Comparison of ENCODE assay signal across 29 mouse cellular contexts in the genomic region with DNA sequence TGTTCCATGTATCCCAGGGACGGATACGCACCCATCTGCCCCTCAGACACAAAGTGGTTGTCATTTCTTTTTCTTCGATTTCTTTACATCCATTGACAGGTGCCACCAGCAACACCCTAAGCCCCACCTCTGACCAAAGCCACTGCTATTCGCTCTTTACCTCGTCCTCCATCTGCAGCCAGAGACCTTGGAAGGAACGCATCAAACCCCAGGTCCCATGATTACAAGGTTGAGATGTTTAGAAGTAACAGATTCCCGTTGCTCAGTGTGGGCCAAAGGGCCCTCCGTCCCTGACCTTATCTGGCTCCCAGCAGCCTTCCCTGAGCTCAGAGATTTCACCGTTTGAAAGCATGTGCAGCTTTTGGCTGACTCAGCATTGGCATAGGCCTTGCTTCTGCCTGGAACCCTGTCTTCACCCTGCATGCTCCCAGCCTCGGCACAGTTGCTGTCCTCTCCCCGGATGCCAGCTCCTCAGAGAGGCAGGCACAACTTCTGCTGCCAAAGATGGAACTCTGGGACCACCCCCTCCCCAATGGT. TPM values are rescaled to one million over a fixed set of nuclear protein-coding genes. Genes with fewer than 3 reads are reported as not detected.
DNase-seq lines count a peak whose midpoint lies in the region; TF ChIP-seq lines count a peak whose summit lies in the region.
"Had no signal": no experiment of that assay in that cellular context is flagged by ENCODE, and none has a peak within 500 bp of the region (broad histone marks: within the 10 kb centered on the region; RNA-seq: fewer than 3 reads in every experiment).

No protein-coding gene starts in this region.

- TF ChIP-seq POLR2A in CH12.LX (IDR thresholded peaks at IDR 0.05; ENCODE audit: low read depth, low read length) (no peak), MEL (IDR thresholded peaks at IDR 0.05; ENCODE audit: control insufficient read depth in 1 of 2, insufficient read depth in 1 of 2, low read depth in 1 of 2, low read length in 2 of 2, poor library complexity in 1 of 2) (no peak)

- no peak for TF ChIP-seq CTCF in gastrocnemius, adult 2 months (IDR thresholded peaks at IDR 0.05)
- TF ChIP-seq CTCF in CH12.LX (conservative IDR thresholded peaks at IDR 0.05 in 1 of 2, IDR thresholded peaks at IDR 0.05 in 1 of 2; ENCODE audit: low read depth in 2 of 2, low read length in 2 of 2) (no peak), MEL (IDR thresholded peaks at IDR 0.05 in 2 of 3, conservative IDR thresholded peaks at IDR 0.05 in 1 of 3; ENCODE audit: control insufficient read depth in 1 of 3, insufficient read depth in 1 of 3, low read depth in 2 of 3, low read length in 3 of 3, poor library complexity in 1 of 3, severe bottlenecking in 1 of 3) (no peak)

- dilution Hi-C loops in CH12.LX (cut with MboI; ENCODE audit: extremely low pct_ligation_motif_present, extremely low pct_unique_long_range_greater_than_20kb, low sequenced_read_pairs), result no loop called here

- no peak overlapping the region for H3K27ac ChIP-seq in gastrocnemius, adult 2 months
- no peak overlapping the region for H3K27ac ChIP-seq in CH12.LX (ENCODE audit: insufficient read depth, low read depth)
- H3K27ac ChIP-seq in MEL (ENCODE audit: control insufficient read depth, low read depth, low read length), result no peak overlapping the region
- H3K27ac ChIP-seq: forebrain, embryonic 13.5 days; hindbrain, embryonic 10.5 days; hindbrain, embryonic 15.5 days; kidney, embryonic 15.5 days; limb, embryonic 10.5 days; limb, embryonic 15.5 days; liver, embryonic 14.5 days; neural tube, embryonic 13.5 days had no signal

- no peaks in the 10 kb centered on the region for H3K9me3 ChIP-seq in CH12.LX (replicated peaks; ENCODE audit: low read length)
- no peaks in the 10 kb centered on the region for H3K9me3 ChIP-seq in MEL (replicated peaks; ENCODE audit: insufficient read depth, low read length)
- H3K9me3 ChIP-seq: forebrain, embryonic 13.5 days; hindbrain, embryonic 10.5 days; hindbrain, embryonic 15.5 days; kidney, embryonic 15.5 days; limb, embryonic 10.5 days; limb, embryonic 15.5 days; neural tube, embryonic 13.5 days had no signal

- no peak for TF ChIP-seq RAD21 in CH12.LX (IDR thresholded peaks at IDR 0.05; ENCODE audit: low read depth, low read length)
- no peak for TF ChIP-seq RAD21 in MEL (IDR thresholded peaks at IDR 0.05; ENCODE audit: low read depth, low read length)

- H3K36me3 ChIP-seq in CH12.LX (replicated peaks in 1 of 2; ENCODE audit: control insufficient read depth in 1 of 2, insufficient read depth in 1 of 2, low read length in 1 of 2) (no peaks in the 10 kb centered on the region), MEL (ENCODE audit: control insufficient read depth in 1 of 2, insufficient read depth in 2 of 2, low read length in 2 of 2) (no peaks in the 10 kb centered on the region)
- H3K36me3 ChIP-seq: hindbrain, embryonic 10.5 days; hindbrain, embryonic 15.5 days; kidney, embryonic 15.5 days; limb, embryonic 10.5 days; limb, embryonic 15.5 days; neural tube, embryonic 13.5 days had no signal

- peak; percentile 42 for DNase-seq in gastrocnemius, adult 2 months
- DNase-seq in gastrocnemius, postnatal 25 days, result no peak
- no peak for DNase-seq in CH12.LX (ENCODE audit: extremely low read depth)
- DNase-seq in MEL (ENCODE audit: low read depth, low spot score), result no peak
- DNase-seq in adrenal gland, postnatal 25 days, result peak; percentile 39
- DNase-seq in liver, result no peak
- DNase-seq in layer of hippocampus, postnatal 14 days (ENCODE audit: low spot score in 2 of 2), result no peak
- DNase-seq in layer of hippocampus, adult 8-10 months (ENCODE audit: low spot score in 2 of 2), result no peak
- DNase-seq: cerebellum, adult 2 months; cerebellum, postnatal 14 days; gastrocnemius, postnatal 14 days; heart, adult 18-20 months; heart, postnatal 14 days; kidney, adult 11 months; kidney, postnatal 25 days; layer of hippocampus, postnatal 36 days; lung, adult 2 months; lung, postnatal 14 days; right cerebral cortex, postnatal 4 days; thymus, postnatal 14 days had no signal

- H3K4me1 ChIP-seq in CH12.LX (ENCODE audit: control insufficient read depth in 1 of 2, insufficient read depth in 2 of 2) (peaks cover 0 to 2% of the 10 kb centered on the region in 2 experiments; a peak in 1 of 4 replicates), MEL (ENCODE audit: control insufficient read depth in 1 of 2, insufficient read depth in 2 of 2, low read length in 2 of 2) (no peaks in the 10 kb centered on the region)

- no peak for TF ChIP-seq EP300 in CH12.LX (IDR thresholded peaks at IDR 0.05; ENCODE audit: low read length)
- no peak for TF ChIP-seq EP300 in MEL (IDR thresholded peaks at IDR 0.05; ENCODE audit: low read depth in 1 of 2, low read length in 2 of 2)

- intact Hi-C loops in gastrocnemius, adult 2 months (cut with DNase I), result loop anchor here (5.0 kb wide), 1 partner anchor 44 kb away; no protein-coding TSS in a partner anchor

- no peak overlapping the region for H3K4me3 ChIP-seq in gastrocnemius, adult 2 months
- H3K4me3 ChIP-seq in CH12.LX (replicated peaks in 1 of 3; ENCODE audit: low read depth in 2 of 3, low read length in 2 of 3, poor library complexity in 1 of 3), result no peak overlapping the region
- no peak overlapping the region for H3K4me3 ChIP-seq in MEL (ENCODE audit: control insufficient read depth in 1 of 2, insufficient read depth in 1 of 2, low read depth in 2 of 2, low read length in 2 of 2)
- H3K4me3 ChIP-seq: forebrain, embryonic 13.5 days; hindbrain, embryonic 10.5 days; hindbrain, embryonic 15.5 days; kidney, embryonic 15.5 days; limb, embryonic 10.5 days; limb, embryonic 15.5 days; neural tube, embryonic 13.5 days had no signal

- H3K27me3 ChIP-seq in CH12.LX (replicated peaks) (no peaks in the 10 kb centered on the region), MEL (ENCODE audit: control insufficient read depth in 1 of 2, insufficient read depth in 2 of 2, low read length in 2 of 2) (peaks cover 0 to 2% of the 10 kb centered on the region in 2 experiments; a peak in 1 of 4 replicates)
- H3K27me3 ChIP-seq: forebrain, embryonic 13.5 days; hindbrain, embryonic 15.5 days; kidney, embryonic 15.5 days; limb, embryonic 15.5 days; neural tube, embryonic 13.5 days had no signal

- H3K9ac ChIP-seq in CH12.LX (ENCODE audit: insufficient read depth, low read depth), result no peak overlapping the region
- H3K9ac ChIP-seq in MEL (ENCODE audit: control insufficient read depth, low read depth, low read length, poor library complexity, severe bottlenecking), result no peak overlapping the region
- H3K9ac ChIP-seq: forebrain, embryonic 13.5 days; hindbrain, embryonic 15.5 days; kidney, embryonic 15.5 days; limb, embryonic 15.5 days; liver, embryonic 14.5 days; neural tube, embryonic 13.5 days had no signal

- no peak overlapping the region for H3K4me2 ChIP-seq in CH12.LX (ENCODE audit: insufficient read depth, low read depth, poor library complexity, severe bottlenecking)
- H3K4me2 ChIP-seq: forebrain, embryonic 13.5 days; hindbrain, embryonic 15.5 days; kidney, embryonic 15.5 days; limb, embryonic 15.5 days; midbrain, embryonic 11.5 days; neural tube, embryonic 13.5 days had no signal

- no peaks in the 10 kb centered on the region for H3K79me2 ChIP-seq in CH12.LX (replicated peaks; ENCODE audit: control insufficient read depth, extremely low read depth, insufficient read depth, poor library complexity, severe bottlenecking)
- no peaks in the 10 kb centered on the region for H3K79me2 ChIP-seq in MEL (ENCODE audit: control insufficient read depth, insufficient read depth, low read length, poor library complexity)

- in situ Hi-C loops in CH12.LX (cut with MboI; ENCODE audit: low pct_ligation_motif_present, low pct_unique_long_range_greater_than_20kb, low sequenced_read_pairs), result no loop called here

TF ChIP-seq in CH12.LX, 34 proteins besides CTCF, POLR2A, EP300 and RAD21:
- TF ChIP-seq CHD2 (IDR thresholded peaks at IDR 0.05; ENCODE audit: low read length), result no peak
- no peak for TF ChIP-seq MAX (IDR thresholded peaks at IDR 0.05; ENCODE audit: low read length)
- no peak for TF ChIP-seq PAX5 (IDR thresholded peaks at IDR 0.05; ENCODE audit: low read length)
- peak; percentile 77 for TF ChIP-seq MAFK (IDR thresholded peaks at IDR 0.05; ENCODE audit: insufficient replicate concordance, low read length)
- TF ChIP-seq ZC3H11A (IDR thresholded peaks at IDR 0.05; ENCODE audit: low read depth, low read length), result no peak

TF ChIP-seq in MEL, 35 proteins besides CTCF, POLR2A, EP300 and RAD21:
- TF ChIP-seq TCF12 (IDR thresholded peaks at IDR 0.05; ENCODE audit: low read depth, low read length) (no peak), MAFK (IDR thresholded peaks at IDR 0.05; ENCODE audit: borderline replicate concordance, low read depth, low read length) (peak; percentile 43; the same call in 1 of the 2 replicates)

RNA-seq across cellular contexts. Expression of a gene that starts 54.9 kb away (rescaled TPM):
- 10 to 100 TPM; 34.1 to 58.6 TPM for total RNA-seq in gastrocnemius, adult 2 months (2021)
- total RNA-seq in gastrocnemius, postnatal 25 days (2021), result 10 to 100 TPM; 26.8 to 34.9 TPM
- total RNA-seq in CH12.LX (2012; rRNA removed) (12.3 and 16.8 TPM in 2 replicates), CH12.LX (2014; rRNA removed) (21.5 and 22.8 TPM in 2 replicates), MEL (2012; rRNA removed) (11.7 and 14.5 TPM in 2 replicates)
- polyA plus RNA-seq in CH12.LX (2012; ENCODE audit: insufficient read length, low read depth) (12.3 and 18.2 TPM in 2 replicates), MEL (2012; ENCODE audit: insufficient read depth in 1 of 2, insufficient read length in 2 of 2, low read depth in 1 of 2, low replicate concordance in 2 of 2, missing spikeins in 1 of 2) (10 to 100 TPM in 1 of 2 experiments, not detected in 1; 18.6 TPM)
- total RNA-seq in adrenal gland, postnatal 25 days (2021), result 26.3 and 31.5 TPM in 2 replicates
- total RNA-seq in layer of hippocampus, postnatal 14 days (2021), result 100 to 1,000 TPM; 103 to 108 TPM
- total RNA-seq in layer of hippocampus, adult 8-10 months (2022), result 100 to 1,000 TPM; 129 to 184 (median 146) TPM

Comparison
In these comparisons a context has a peak if more than half of its experiments do, and no peak if none do; other contexts are left out.
1. DNase-seq: peak in gastrocnemius, adult 2 months (single experiment) and adrenal gland, postnatal 25 days (single experiment); none in gastrocnemius, postnatal 25 days (single experiment), CH12.LX (single experiment), MEL (single experiment), liver (single experiment), layer of hippocampus, postnatal 14 days (0 of 2) and layer of hippocampus, adult 8-10 months (0 of 2).